In genomic region chr9:96740712-96741364, GRCm38 (mm10) we compare ENCODE assay signal across 9 mouse cellular contexts. TPM values are rescaled to one million over a fixed set of nuclear protein-coding genes. Genes with fewer than 3 reads are reported as not detected.
DNase-seq lines count a peak whose midpoint lies in the region; ATAC-seq and TF ChIP-seq lines count a peak whose summit lies in the region.
"Had no signal": no experiment of that assay in that cellular context is flagged by ENCODE, and none has a peak within 500 bp of the region (broad histone marks: within the 10 kb centered on the region; RNA-seq: fewer than 3 reads in every experiment).

No protein-coding gene starts in this region.

- no peaks in the 10 kb centered on the region for H3K9me3 ChIP-seq in lung, embryonic 15.5 days
- H3K9me3 ChIP-seq in intestine, embryonic 14.5 days (ENCODE audit: control insufficient read depth, low read length), result no peaks in the 10 kb centered on the region

- no peak overlapping the region for H3K9ac ChIP-seq in lung, embryonic 15.5 days
- no peak overlapping the region for H3K9ac ChIP-seq in intestine, embryonic 14.5 days (ENCODE audit: low read length)

- H3K36me3 ChIP-seq in lung, embryonic 15.5 days, result no peaks in the 10 kb centered on the region
- no peaks in the 10 kb centered on the region for H3K36me3 ChIP-seq in intestine, embryonic 14.5 days (ENCODE audit: control insufficient read depth, insufficient read depth, low read length)
- no peaks in the 10 kb centered on the region for H3K36me3 ChIP-seq in small intestine, adult 2 months (ENCODE audit: control insufficient read depth, insufficient read depth, low read length)
- no peaks in the 10 kb centered on the region for H3K36me3 ChIP-seq in thymus, adult 2 months (ENCODE audit: control insufficient read depth, insufficient read depth, low read length)

- TF ChIP-seq CTCF in small intestine, adult 2 months (IDR thresholded peaks at IDR 0.05; ENCODE audit: extremely low read depth, insufficient read length, insufficient replicate concordance, low read depth, low read length), result no peak
- no peak for TF ChIP-seq CTCF in thymus, adult 2 months (IDR thresholded peaks at IDR 0.05; ENCODE audit: borderline replicate concordance, control insufficient read depth, extremely low read depth, insufficient read depth, low read length, poor library complexity)

- no peak overlapping the region for H3K4me2 ChIP-seq in lung, embryonic 15.5 days
- H3K4me2 ChIP-seq in intestine, embryonic 14.5 days (ENCODE audit: low read length), result no peak overlapping the region

- no peak overlapping the region for H3K4me3 ChIP-seq in lung, embryonic 15.5 days
- no peak overlapping the region for H3K4me3 ChIP-seq in intestine, embryonic 14.5 days (ENCODE audit: low read depth, low read length)
- H3K4me3 ChIP-seq in small intestine, adult 2 months (ENCODE audit: low read depth, low read length), result peak overlapping the region; percentile 14; the same call in 1 of the 2 replicates
- H3K4me3 ChIP-seq in thymus, adult 2 months (ENCODE audit: control insufficient read depth, insufficient read depth, low read length), result no peak overlapping the region

- no peak for TF ChIP-seq POLR2A in small intestine, adult 2 months (IDR thresholded peaks at IDR 0.05; ENCODE audit: low read depth, low read length)
- TF ChIP-seq POLR2A in thymus, adult 2 months (IDR thresholded peaks at IDR 0.05; ENCODE audit: control insufficient read depth, extremely low read depth, insufficient read depth, low read length, poor library complexity), result no peak

- DNase-seq in lung, postnatal 10 days, result no peak
- DNase-seq in brain, adult 2 months (ENCODE audit: low read depth, low spot score), result peak; percentile 8
- no peak for DNase-seq in intestine, embryonic 14.5 days (ENCODE audit: low spot score)
- DNase-seq in thymus, adult 2 months, result no peak
- no peak for DNase-seq in spleen, postnatal 4 days (ENCODE audit: low spot score in 2 of 2)
- DNase-seq: gastrocnemius, postnatal 14 days had no signal

- no peaks in the 10 kb centered on the region for H3K27me3 ChIP-seq in lung, embryonic 15.5 days
- H3K27me3 ChIP-seq in intestine, embryonic 14.5 days (replicated peaks; ENCODE audit: control insufficient read depth, insufficient read depth, low read length), result no peaks in the 10 kb centered on the region
- no peaks in the 10 kb centered on the region for H3K27me3 ChIP-seq in small intestine, adult 2 months (ENCODE audit: control insufficient read depth, insufficient read depth, low read length)
- no peaks in the 10 kb centered on the region for H3K27me3 ChIP-seq in thymus, adult 2 months (ENCODE audit: control insufficient read depth, insufficient read depth, low read length)
- H3K27me3 ChIP-seq: Patski had no signal

- 72% methylated on average over 15 of the region's 15 CpGs for WGBS in lung, embryonic 15.5 days
- WGBS in intestine, embryonic 14.5 days, result 74% methylated on average over 15 of the region's 15 CpGs
- 84% methylated on average over 15 of the region's 15 CpGs for WGBS in small intestine, adult 2 months
- WGBS in thymus, adult 2 months, result 91% methylated on average over 15 of the region's 15 CpGs

- peaks cover 17% of the 10 kb centered on the region for H3K4me1 ChIP-seq in lung, embryonic 15.5 days
- H3K4me1 ChIP-seq in intestine, embryonic 14.5 days (replicated peaks; ENCODE audit: control insufficient read depth, insufficient read depth, low read length), result peaks cover 5% of the 10 kb centered on the region; the same call in 1 of the 2 replicates
- no peaks in the 10 kb centered on the region; the same call in 1 of the 2 replicates for H3K4me1 ChIP-seq in small intestine, adult 2 months (ENCODE audit: control insufficient read depth, insufficient read depth, insufficient read length, low read length)
- H3K4me1 ChIP-seq in thymus, adult 2 months (replicated peaks; ENCODE audit: control insufficient read depth, insufficient read depth, low read length), result peaks cover 13% of the 10 kb centered on the region

- no peak for ATAC-seq in lung, embryonic 15.5 days (ENCODE audit: borderline replicate concordance, extremely low read depth, low FRiP score, low TSS enrichment)
- no peak for ATAC-seq in intestine, embryonic 14.5 days (replicated peaks; ENCODE audit: low FRiP score, low TSS enrichment, low read depth)
- ATAC-seq: Patski had no signal

- 0 out of 2 replicates have a peak overlapping the region, but pooled peaks have one; percentile 30 for H3K27ac ChIP-seq in lung, embryonic 15.5 days
- peak overlapping the region; percentile 77 for H3K27ac ChIP-seq in intestine, embryonic 14.5 days (ENCODE audit: low read depth)
- H3K27ac ChIP-seq in small intestine, adult 2 months (ENCODE audit: insufficient read depth, low read depth, low read length), result peak overlapping the region; percentile 93
- H3K27ac ChIP-seq in thymus, adult 2 months (ENCODE audit: control insufficient read depth, insufficient read depth, low read length), result no peak overlapping the region

RNA-seq across cellular contexts. Expression of gene Zbtb38, which starts 11.8 kb away (rescaled TPM):
- 26.3 and 26.4 TPM in 2 replicates for polyA plus RNA-seq in lung, embryonic 15.5 days (2015; fragmentation: Nextera tagmentation; extraction: Ambion mirVana)
- 20.2 and 21.0 TPM in 2 replicates for polyA plus RNA-seq in intestine, embryonic 14.5 days (2014; fragmentation: Nextera tagmentation; extraction: Ambion mirVana)
- 3.8 and 7.7 TPM in 2 replicates for polyA plus RNA-seq in small intestine, adult 2 months (2012; rRNA removed)
- 7.2 and 9.1 TPM in 2 replicates for polyA plus RNA-seq in thymus, adult 2 months (2012; rRNA removed)
